Mouse (Mus musculus) cerebellum, adult 2 months (tissue): ENCODE measurements at regions not wholly inside any gene's neighbourhood (a gene's known extent, or its start where the extent isn't known, plus 50 kb on each side); places are given as distances from the start of the nearest gene placed in this dataset.

ENCODE experiments used
- DNase-seq, 2 experiments: peaks; one replicate each; pipeline ENCODE4 v3.0.0; 2021
- H3K27ac ChIP-seq: fragments of 200-500 bp; 2 replicates; pipeline ENCODE4 v1.5.1; 2012; ENCODE audit warnings: low read length, control low read depth, inconsistent platforms; ENCODE audit not compliant: insufficient read depth
- H3K27me3 ChIP-seq: fragments of 200-500 bp; 2 replicates; pipeline ENCODE4 v1.6.1; 2012; ENCODE audit warnings: inconsistent platforms, mild to moderate bottlenecking, low read length, moderate library complexity; ENCODE audit not compliant: control insufficient read depth, insufficient read depth
- H3K4me1 ChIP-seq: fragments of 200-500 bp; 2 replicates; pipeline ENCODE4 v1.6.1; 2011; ENCODE audit warnings: low read length; ENCODE audit not compliant: control insufficient read depth, insufficient read depth
- H3K4me3 ChIP-seq: fragments of 200-500 bp; replicated peaks from 2 replicates; pipeline ENCODE3; 2011; ENCODE audit warnings: mild to moderate bottlenecking, low read depth, low read length, control low read depth; ENCODE audit not compliant: insufficient read depth
- CTCF ChIP-seq: fragments of 200-500 bp; IDR thresholded peaks from 2 replicates; pipeline ENCODE4 v1.5.1; 2011; ENCODE audit warnings: low read depth, mild to moderate bottlenecking, control low read depth, low read length, moderate library complexity, borderline replicate concordance; ENCODE audit not compliant: insufficient read depth
- POLR2A ChIP-seq: fragments of 200-500 bp; IDR thresholded peaks from 2 replicates; pipeline ENCODE4 v1.6.1; 2011; ENCODE audit warnings: low read length, control low read depth, borderline replicate concordance; ENCODE audit not compliant: insufficient read depth
- whole genome bisulfite sequencing: fragments of 180-500 bp; shearing (Covaris S2); methylation state at CpG from one replicate; pipeline ENCODE4 v1.1.7; 2018; 5-methylcytosine and 5-hydroxymethylcytosine counted together

GRCm38 (mm10) chr5:149349685-149350084, 61.9 kb upstream of the Medag start:
- H3K4me1 ChIP-seq, result peaks cover 8% of the 10 kb centered on the region; the same call in 1 of the 2 replicates
- no peaks in the 10 kb centered on the region for H3K27me3 ChIP-seq
- DNase-seq, result no peak
- no peak overlapping the region for H3K27ac ChIP-seq
- WGBS, result 40% methylated on average over 8 of the region's 8 CpGs
- TF ChIP-seq POLR2A (no peak), CTCF (no peak)
- H3K4me3 ChIP-seq, result no peak overlapping the region

DNA sequence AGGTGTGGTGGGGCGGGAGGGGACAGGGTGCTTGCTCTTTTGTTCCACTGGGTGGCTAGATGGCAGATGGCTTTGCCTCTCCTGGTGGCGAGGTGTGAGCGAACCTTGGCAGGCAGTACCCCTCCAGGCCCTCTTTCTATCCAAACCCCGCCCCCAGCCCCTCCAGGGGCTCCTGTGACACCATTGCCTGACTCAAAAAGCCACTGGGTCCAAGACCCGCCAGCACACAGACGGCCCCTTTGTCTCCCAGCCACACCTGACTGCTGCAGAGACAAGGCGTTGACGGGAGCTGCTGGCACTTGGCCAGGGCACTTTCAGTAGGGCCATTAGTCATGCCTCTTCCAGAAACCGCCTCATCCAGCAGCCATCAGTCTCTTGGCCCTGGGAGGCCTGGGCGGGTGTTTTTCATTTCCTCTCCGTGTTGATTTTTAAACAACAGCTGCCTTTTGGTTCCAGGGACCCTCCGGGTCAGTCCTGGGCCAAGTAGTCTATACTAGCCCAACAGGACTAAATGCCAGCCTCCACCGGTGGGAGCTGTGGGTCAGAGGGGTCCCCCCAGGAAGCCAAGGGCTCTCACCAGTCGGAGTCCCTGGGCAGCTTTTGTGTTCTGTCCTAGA, 58.4 kb upstream of the Medag start:
- peak; percentile 78 to 84 for DNase-seq
- TF ChIP-seq CTCF, result peak; percentile 39; the same call in 1 of the 2 replicates
- no peak for TF ChIP-seq POLR2A
- Histone ChIP-seq H3K4me1 (peaks cover 8% of the 10 kb centered on the region; the same call in 1 of the 2 replicates), H3K4me3 (peak overlapping the region; percentile 13), H3K27ac (no peak overlapping the region), H3K27me3 (no peaks in the 10 kb centered on the region)
- WGBS, result 8% methylated on average over 14 of the region's 14 CpGs

GRCm38 (mm10) chr5:149354448-149355115, 57.0 kb upstream of the Medag start:
- no peak for TF ChIP-seq CTCF
- TF ChIP-seq POLR2A, result no peak
- H3K4me3 ChIP-seq, result no peak overlapping the region
- H3K27ac ChIP-seq, result no peak overlapping the region
- 92% methylated on average over 4 of the region's 4 CpGs for WGBS
- peaks cover 8% of the 10 kb centered on the region; the same call in 1 of the 2 replicates for H3K4me1 ChIP-seq
- DNase-seq, result no peak
- no peaks in the 10 kb centered on the region for H3K27me3 ChIP-seq

- TF ChIP-seq CTCF (no peak), POLR2A (no peak)
- WGBS, result 92% methylated on average over 7 of the region's 7 CpGs
- no peaks in the 10 kb centered on the region for H3K27me3 ChIP-seq
Measured at GRCm38 (mm10) chr5:149355131-149355530, 56.4 kb upstream of the Medag start.

DNA sequence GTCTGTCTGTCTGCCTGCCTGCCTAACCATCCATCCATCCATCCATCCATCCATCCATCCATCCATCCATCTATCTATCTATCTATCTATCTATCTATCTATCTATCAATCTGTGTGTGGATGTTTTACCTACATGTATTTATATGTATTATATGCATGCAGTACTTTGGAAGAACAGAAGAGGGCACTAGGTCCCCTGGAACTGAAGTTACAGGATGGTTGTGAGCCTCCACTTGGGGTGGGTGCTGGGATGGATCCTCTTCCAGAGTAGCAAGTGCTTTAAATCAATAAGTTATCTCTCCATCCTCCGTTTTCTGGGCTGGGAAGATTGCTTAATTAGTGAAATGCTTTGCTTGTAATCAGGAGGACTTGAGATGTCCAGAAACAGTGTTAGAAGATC, 54.6 kb upstream of the Medag start:
- Histone ChIP-seq H3K4me3 (no peak overlapping the region), H3K4me1 (peaks cover 8% of the 10 kb centered on the region; the same call in 1 of the 2 replicates), H3K27me3 (no peaks in the 10 kb centered on the region), H3K27ac (no peak overlapping the region)
- DNase-seq, result no peak
- TF ChIP-seq POLR2A (no peak), CTCF (no peak)
- 98% methylated on average over 1 of the region's 1 CpGs for WGBS

More at GRCm38 (mm10) chr5:149355131-149355530, 56.4 kb upstream of the Medag start:
- peaks cover 8% of the 10 kb centered on the region; the same call in 1 of the 2 replicates for H3K4me1 ChIP-seq
- no peak overlapping the region for H3K27ac ChIP-seq
- DNase-seq, result no peak
- no peak overlapping the region for H3K4me3 ChIP-seq
